ENCODE assay signal across 9 mouse cellular contexts in the genomic region with DNA sequence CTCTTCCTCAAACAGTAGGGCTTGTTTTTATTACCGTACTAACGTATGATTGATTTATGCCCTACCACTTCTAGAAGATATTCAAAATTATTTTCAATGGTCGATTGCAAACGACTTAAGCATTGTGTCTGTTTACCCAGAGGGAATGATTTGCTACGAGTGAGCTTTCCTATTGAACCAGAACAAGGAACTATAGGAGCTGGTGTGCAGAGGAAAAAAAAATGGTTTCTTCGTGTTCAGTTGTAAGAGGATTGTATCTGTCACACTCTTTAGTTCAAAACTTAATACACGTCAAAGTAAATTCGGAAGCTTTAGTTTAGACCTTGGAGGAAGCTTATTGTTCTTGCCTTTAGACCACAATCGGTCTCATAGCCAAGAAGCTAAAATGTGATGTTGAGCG. TPM values are rescaled to one million over a fixed set of nuclear protein-coding genes. Genes with fewer than 3 reads are reported as not detected.
DNase-seq lines count a peak whose midpoint lies in the region; ATAC-seq and TF ChIP-seq lines count a peak whose summit lies in the region.
"Had no signal": no experiment of that assay in that cellular context is flagged by ENCODE, and none has a peak within 500 bp of the region (broad histone marks: within the 10 kb centered on the region; RNA-seq: fewer than 3 reads in every experiment).

No protein-coding gene starts in this region.

- no peak for DNase-seq in cerebellum, adult 2 months
- no peak for DNase-seq in cerebellum, adult 18-20 months
- DNase-seq in liver, embryonic 14.5 days (ENCODE audit: low read depth in 3 of 3, low spot score in 3 of 3) = no peak
- no peak for DNase-seq in ovary, postnatal 14 days (ENCODE audit: low spot score)
- DNase-seq in gastrocnemius, postnatal 25 days = no peak
- DNase-seq in T-cell, adult 2 months (ENCODE audit: low spot score) = no peak

- no peaks in the 10 kb centered on the region; the same call in 1 of the 2 replicates for H3K4me1 ChIP-seq in cerebellum, adult 2 months (ENCODE audit: control insufficient read depth, insufficient read depth, low read length)
- peaks cover 26% of the 10 kb centered on the region for H3K4me1 ChIP-seq in forebrain, embryonic 12.5 days
- peaks cover 12 to 16% of the 10 kb centered on the region in 2 experiments for H3K4me1 ChIP-seq in liver, embryonic 14.5 days (replicated peaks; ENCODE audit: control insufficient read depth in 2 of 2, insufficient read depth in 2 of 2, low read length in 1 of 2)

- peak overlapping the region; percentile 54 for H3K4me2 ChIP-seq in forebrain, embryonic 12.5 days
- H3K4me2 ChIP-seq in liver, embryonic 14.5 days (ENCODE audit: low read depth) = peak overlapping the region; percentile 70

- no peaks in the 10 kb centered on the region for H3K27me3 ChIP-seq in cerebellum, adult 2 months (ENCODE audit: control insufficient read depth, insufficient read depth, low read length)
- no peaks in the 10 kb centered on the region for H3K27me3 ChIP-seq in C2C12 (ENCODE audit: control insufficient read depth, insufficient read depth, insufficient read length)
- H3K27me3 ChIP-seq in forebrain, embryonic 12.5 days = no peaks in the 10 kb centered on the region
- no peaks in the 10 kb centered on the region for H3K27me3 ChIP-seq in liver, embryonic 14.5 days (ENCODE audit: control insufficient read depth, insufficient read depth, low read length)

- WGBS in cerebellum, adult 2 months = 11% methylated on average over 10 of the region's 10 CpGs
- WGBS in forebrain, embryonic 12.5 days = 28% methylated on average over 10 of the region's 10 CpGs
- 11% methylated on average over 10 of the region's 10 CpGs for WGBS in liver, embryonic 14.5 days (ENCODE audit: insufficient replicate concordance)

- H3K9me3 ChIP-seq in forebrain, embryonic 12.5 days = no peaks in the 10 kb centered on the region
- no peaks in the 10 kb centered on the region for H3K9me3 ChIP-seq in liver, embryonic 14.5 days (ENCODE audit: control insufficient read depth, low read length)

- peaks cover 38% of the 10 kb centered on the region for H3K79me3 ChIP-seq in C2C12 (ENCODE audit: low read depth)

- no peak for TF ChIP-seq CTCF in cerebellum, adult 2 months (IDR thresholded peaks at IDR 0.05; ENCODE audit: borderline replicate concordance, insufficient read depth, low read depth, low read length)
- TF ChIP-seq CTCF in C2C12 (IDR thresholded peaks at IDR 0.05; ENCODE audit: control insufficient read depth, insufficient read depth, insufficient read length) = no peak
- no peak for TF ChIP-seq CTCF in liver, embryonic 14.5 days (IDR thresholded peaks at IDR 0.05; ENCODE audit: low read depth)

- 0 out of 2 replicates have a peak, but pooled peaks have one; percentile 3 for ATAC-seq in forebrain, embryonic 12.5 days (ENCODE audit: low FRiP score)
- ATAC-seq in liver, embryonic 14.5 days (ENCODE audit: insufficient read depth) = no peak

- H3K9ac ChIP-seq in forebrain, embryonic 12.5 days = peak overlapping the region; percentile 56
- peak overlapping the region; percentile 62 for H3K9ac ChIP-seq in liver, embryonic 14.5 days (replicated peaks)

- peak overlapping the region; percentile 38 for H3ac ChIP-seq in C2C12 (ENCODE audit: control insufficient read depth, insufficient read length, low read depth)

- H3K79me2 ChIP-seq in C2C12 (ENCODE audit: control insufficient read depth, insufficient read depth) = peaks cover 41% of the 10 kb centered on the region

- H3K36me3 ChIP-seq in C2C12 (ENCODE audit: control insufficient read depth, insufficient read depth) = no peaks in the 10 kb centered on the region
- H3K36me3 ChIP-seq in forebrain, embryonic 12.5 days (replicated peaks) = peaks cover 1% of the 10 kb centered on the region; the same call in 1 of the 2 replicates
- H3K36me3 ChIP-seq in liver, embryonic 14.5 days (replicated peaks; ENCODE audit: control insufficient read depth, insufficient read depth, low read depth) = no peaks in the 10 kb centered on the region

- H3K27ac ChIP-seq in cerebellum, adult 2 months (ENCODE audit: insufficient read depth, low read length) = peak overlapping the region; percentile 55
- H3K27ac ChIP-seq in forebrain, embryonic 12.5 days = peak overlapping the region; percentile 77
- H3K27ac ChIP-seq in liver, embryonic 14.5 days = peak overlapping the region; percentile 68

- TF ChIP-seq EP300 in liver, embryonic 14.5 days (IDR thresholded peaks at IDR 0.05; ENCODE audit: low read depth) = no peak

- TF ChIP-seq POLR2A in cerebellum, adult 2 months (IDR thresholded peaks at IDR 0.05; ENCODE audit: borderline replicate concordance, insufficient read depth, low read length) = no peak

- peak overlapping the region; percentile 100 for H3K4me3 ChIP-seq in cerebellum, adult 2 months (replicated peaks; ENCODE audit: insufficient read depth, low read depth, low read length)
- H3K4me3 ChIP-seq in C2C12 (ENCODE audit: insufficient read depth, poor library complexity, severe bottlenecking) = peak overlapping the region; percentile 25
- H3K4me3 ChIP-seq in forebrain, embryonic 12.5 days (replicated peaks) = peak overlapping the region; percentile 87
- H3K4me3 ChIP-seq in liver, embryonic 14.5 days (ENCODE audit: insufficient read depth in 1 of 2, low read depth in 2 of 2, low read length in 2 of 2) = peak overlapping the region; percentile 92

TF ChIP-seq in C2C12, 6 proteins besides CTCF, POLR2A, EP300 and RAD21:
- TF ChIP-seq FOSL1 (IDR thresholded peaks at IDR 0.05; ENCODE audit: insufficient read depth, low read length, poor library complexity, severe bottlenecking) (no peak), MYOG (IDR thresholded peaks at IDR 0.05; ENCODE audit: control insufficient read depth, extremely low read depth, insufficient read length) (no peak), USF1 (IDR thresholded peaks at IDR 0.05; ENCODE audit: low read depth) (no peak), MAX (IDR thresholded peaks at IDR 0.05) (no peak), MYOD1 (IDR thresholded peaks at IDR 0.05; ENCODE audit: control insufficient read depth, insufficient read length, low read depth) (no peak), CEBPB (IDR thresholded peaks at IDR 0.05; ENCODE audit: low read depth) (no peak)
TF ChIP-seq in C2C12: peak in this region for 0.

RNA-seq across cellular contexts. Expression of a gene that starts 28.4 kb away (rescaled TPM):
- 52.4 and 54.0 TPM in 2 replicates for polyA plus RNA-seq in cerebellum, adult 2 months (2012; rRNA removed)
- polyA plus RNA-seq in C2C12 (2012; fragmentation: generic; extraction: Trizol) = 28.0 TPM
- 31.5 and 35.1 TPM in 2 replicates for polyA plus RNA-seq in forebrain, embryonic 12.5 days (2016; fragmentation: Nextera tagmentation; extraction: Ambion mirVana)
- 16.5 and 18.4 TPM in 2 replicates for polyA plus RNA-seq in liver, embryonic 14.5 days (2012; rRNA removed)
- 17.7 and 19.2 TPM in 2 replicates for polyA plus RNA-seq in liver, embryonic 14.5 days (2014; fragmentation: Nextera tagmentation; extraction: Ambion mirVana)
- 10 to 100 TPM; 68.2 to 84.8 TPM for total RNA-seq in gastrocnemius, postnatal 25 days (2021)

RNA-seq across cellular contexts. Expression of a gene that starts 58.5 kb away (rescaled TPM):
- 35.3 and 38.5 TPM in 2 replicates for polyA plus RNA-seq in cerebellum, adult 2 months (2012; rRNA removed)
- not detected for polyA plus RNA-seq in C2C12 (2012; fragmentation: generic; extraction: Trizol)
- 0.68 and 0.70 TPM in 2 replicates for polyA plus RNA-seq in forebrain, embryonic 12.5 days (2016; fragmentation: Nextera tagmentation; extraction: Ambion mirVana)
- polyA plus RNA-seq in liver, embryonic 14.5 days (2012; rRNA removed) = 0.02 and 0.08 TPM in 2 replicates
- 0.04 TPM in 1 of 2 replicates, not detected in the other for polyA plus RNA-seq in liver, embryonic 14.5 days (2014; fragmentation: Nextera tagmentation; extraction: Ambion mirVana)
- 1 to 10 TPM in 1 of 2 experiments, under 1 TPM in 1; 0.15 to 3.1 TPM for total RNA-seq in gastrocnemius, postnatal 25 days (2021)
- total RNA-seq: heart, postnatal 10 days had no signal

Comparison
In these comparisons a context has a peak if more than half of its experiments do, and no peak if none do; other contexts are left out.
1. H3K4me3 ChIP-seq: peak in every context shown above with its lines; median percentile 100 in cerebellum, adult 2 months; 92 in liver, embryonic 14.5 days; 87 in forebrain, embryonic 12.5 days; 25 in C2C12.
2. RNA of a gene that starts 58.5 kb away (polyA plus RNA-seq): 35.3 to 38.5 TPM in cerebellum, adult 2 months; 0.68 to 0.70 TPM in forebrain, embryonic 12.5 days, 0.02 to 0.08 TPM in liver, embryonic 14.5 days and not detected in C2C12 (single experiment); every median in the first group is over 10 times any median in the second.
3. Peak in every context shown above with its lines, with median percentiles within 50 percentile points of each other: H3K27ac ChIP-seq.